Mouse (Mus musculus) spleen, adult 2 months (tissue): ENCODE data around the gene Vmn1r27. TPM values are rescaled to one million over a fixed set of nuclear protein-coding genes. Genes with fewer than 3 reads are reported as not detected.

Experiments
- DNase-seq, 2 experiments: peaks; one replicate each; pipeline versions ENCODE4 v3.0.0 to v3.0.0-alpha.2; 2012 to 2021; ENCODE audit warnings: low spot score in 2 of 2, low read depth in 1 of 2
- H3K27ac ChIP-seq: fragments of 200-500 bp; 2 replicates; pipeline ENCODE4 v1.5.1; 2012; ENCODE audit warnings: low read length, inconsistent platforms; ENCODE audit not compliant: insufficient read depth
- H3K27me3 ChIP-seq: fragments of 200-500 bp; 2 replicates; pipeline ENCODE4 v1.6.1; 2012; ENCODE audit warnings: mild to moderate bottlenecking, moderate library complexity, low read length, inconsistent platforms; ENCODE audit not compliant: control insufficient read depth, insufficient read depth
- H3K36me3 ChIP-seq: fragments of 200-500 bp; 2 replicates; pipeline ENCODE4 v1.6.1; 2012; ENCODE audit warnings: mild to moderate bottlenecking, low read length, inconsistent platforms; ENCODE audit not compliant: control insufficient read depth, insufficient read depth
- H3K4me1 ChIP-seq: fragments of 200-500 bp; 2 replicates; pipeline ENCODE4 v1.6.1; 2011; ENCODE audit warnings: inconsistent platforms; ENCODE audit not compliant: control insufficient read depth, insufficient read depth, insufficient read length
- H3K4me3 ChIP-seq: fragments of 200-500 bp; 2 replicates; pipeline ENCODE4 v1.5.1; 2011; ENCODE audit warnings: mild to moderate bottlenecking, inconsistent platforms; ENCODE audit not compliant: insufficient read depth, insufficient read length; ENCODE audit errors: extremely low read depth
- CTCF ChIP-seq: fragments of 200-500 bp; IDR thresholded peaks from 2 replicates; pipeline ENCODE4 v1.5.1; 2011; ENCODE audit warnings: mild to moderate bottlenecking, inconsistent platforms; ENCODE audit not compliant: insufficient read depth, insufficient read length, insufficient replicate concordance; ENCODE audit errors: extremely low read depth
- POLR2A ChIP-seq: fragments of 200-500 bp; IDR thresholded peaks from 2 replicates; pipeline ENCODE4 v1.6.1; 2011; ENCODE audit warnings: low read depth, low read length, inconsistent platforms
- WGBS: fragments of 180-500 bp; shearing (Covaris S2); methylation state at CpG from one replicate; pipeline ENCODE4 v1.1.7; 2018; 5-methylcytosine and 5-hydroxymethylcytosine counted together
- polyA plus RNA-seq: library from polyadenylated mRNA; depleted of rRNA; stranded (reverse); fragments of >200 nt; gene quantifications from 2 replicates; pipeline ENCODE4 v1.2.3, GENCODE M21; 2012; rRNA removed

The Vmn1r27 gene
- polyA plus RNA-seq = not detected in 2 replicates

DNA sequence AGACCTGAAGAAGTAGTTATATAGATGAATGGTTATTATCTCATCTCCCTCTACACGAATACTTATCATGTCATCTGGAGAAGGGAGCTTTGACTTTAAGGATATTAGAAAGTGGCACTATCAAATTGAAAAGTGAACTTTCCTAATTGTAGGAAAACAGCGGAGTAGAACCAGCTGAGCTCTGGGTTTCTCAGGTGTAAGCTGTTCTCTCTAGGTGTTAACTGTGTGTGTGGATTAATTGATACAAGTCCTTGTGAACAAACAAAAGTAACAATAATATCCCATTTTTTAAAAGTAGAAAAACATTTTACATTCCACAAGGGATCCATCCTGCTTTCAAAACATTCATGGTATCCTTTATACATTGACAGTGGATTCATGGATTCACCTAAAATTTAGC is at the start of gene Vmn1r27:
Gene Vmn1r27, minus strand, starts transcription at position 101 of the 400 bp plus-strand sequence.
- H3K27me3 ChIP-seq = no peaks in the 10 kb centered on the region
- H3K4me3 ChIP-seq = no peak within 1 kb of the TSS
- DNase-seq = no peak
- 79% methylated on average over 2 of the region's 2 CpGs for WGBS
- no peaks in the 10 kb centered on the region for H3K4me1 ChIP-seq
- TF ChIP-seq CTCF (no peak), POLR2A (no peak)
- no peak within 1 kb of the TSS for H3K27ac ChIP-seq
- no peaks in the 10 kb centered on the region for H3K36me3 ChIP-seq

GRCm38 (mm10) chr6:58261737-58262136 is 43.1 kb upstream of the Vmn1r27 start, which contains the start of gene Vmn1r28:
Gene Vmn1r28, plus strand, starts transcription at chr6:58262037.
- Histone ChIP-seq H3K27me3 (no peaks in the 10 kb centered on the region), H3K4me1 (no peaks in the 10 kb centered on the region), H3K36me3 (no peaks in the 10 kb centered on the region), H3K27ac (no peak within 1 kb of the TSS), H3K4me3 (no peak within 1 kb of the TSS; the same call in 1 of the 2 replicates)
- no peak for TF ChIP-seq POLR2A
- TF ChIP-seq CTCF = no peak
- DNase-seq = no peak
- 79% methylated on average over 1 of the region's 1 CpGs for whole genome bisulfite sequencing

DNA sequence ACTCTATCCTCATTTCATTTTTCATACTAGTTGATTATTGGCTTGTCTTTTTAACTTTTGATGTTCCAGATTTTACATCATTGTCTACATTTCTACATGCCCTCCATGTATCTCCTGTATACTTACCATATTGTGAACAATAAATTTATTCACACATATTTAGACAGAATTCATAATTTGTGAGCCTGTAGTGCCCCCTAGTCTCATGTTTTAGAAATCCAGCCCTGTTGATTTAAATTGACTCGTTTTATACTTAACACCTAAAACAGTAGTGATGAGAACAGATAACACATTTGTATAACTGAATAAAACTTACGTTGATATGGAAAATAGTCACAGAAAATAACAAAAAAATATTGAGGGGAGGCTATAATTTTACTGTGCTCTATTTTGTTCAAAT is 2.5 kb downstream of the Vmn1r27 start:
- H3K4me3 ChIP-seq = no peak overlapping the region
- TF ChIP-seq POLR2A (no peak), CTCF (no peak)
- H3K27ac ChIP-seq = no peak overlapping the region
- no peak for DNase-seq
- WGBS = 69% methylated on average over 2 of the region's 2 CpGs
- no peaks in the 10 kb centered on the region for H3K36me3 ChIP-seq
- H3K4me1 ChIP-seq = no peaks in the 10 kb centered on the region
- no peaks in the 10 kb centered on the region for H3K27me3 ChIP-seq

Other genes with a start within 250 kb of the Vmn1r27 start
- gene Vmn1r25, start 238.0 kb downstream of the Vmn1r27 start, polyA plus RNA-seq = not detected in 2 replicates
- not detected in 2 replicates for gene Vmn1r26, start 203.7 kb downstream of the Vmn1r27 start, polyA plus RNA-seq
- not detected in 2 replicates for gene Vmn1r28, start 43.2 kb upstream of the Vmn1r27 start, polyA plus RNA-seq
- not detected in 2 replicates for gene Vmn1r29, start 82.7 kb upstream of the Vmn1r27 start, polyA plus RNA-seq
- gene Vmn1r30, start 224.6 kb upstream of the Vmn1r27 start, polyA plus RNA-seq = not detected in 2 replicates